Mouse (Mus musculus) lung, postnatal 0 days (tissue): ENCODE data around the gene Lrg1. TPM values are rescaled to one million over a fixed set of nuclear protein-coding genes. Genes with fewer than 3 reads are reported as not detected.
"Not testable (repeated sequence)": the region's sequence is repeated elsewhere in the genome, so short reads cannot be mapped to it uniquely, and the experiment has no call there.

ENCODE experiments used
- ATAC-seq: fragments of 200-750 bp; cut with Nextera tagmentation; 2 replicates; pipeline ENCODE4 v1.8.0; 2017; ENCODE audit warnings: moderate library complexity
- DNase-seq: peaks from one replicate; pipeline ENCODE4 v3.0.0-alpha.2; 2016; ENCODE audit warnings: low spot score
- H3K27ac ChIP-seq: fragments of 300-500 bp; sonication (generic); 2 replicates; pipeline ENCODE4 v1.5.1; 2014; ENCODE audit warnings: antibody characterized with exemption, mild to moderate bottlenecking, low read length, mixed read lengths
- H3K27me3 ChIP-seq: fragments of 300-500 bp; sonication (generic); replicated peaks from 2 replicates; pipeline ENCODE4 v1.6.1; 2014; ENCODE audit warnings: low read length, mixed read lengths; ENCODE audit not compliant: insufficient read depth
- H3K36me3 ChIP-seq: fragments of 300-500 bp; sonication (generic); 2 replicates; pipeline ENCODE4 v1.6.1; 2014; ENCODE audit warnings: low read length, mixed read lengths; ENCODE audit not compliant: insufficient read depth
- H3K4me1 ChIP-seq: fragments of 300-500 bp; sonication (generic); 2 replicates; pipeline ENCODE4 v1.6.1; 2014; ENCODE audit warnings: antibody characterized with exemption, low read depth, low read length, mixed read lengths; ENCODE audit not compliant: insufficient read depth
- H3K4me2 ChIP-seq: fragments of 300-500 bp; sonication (generic); replicated peaks from 2 replicates; pipeline ENCODE4 v1.6.1; 2014; ENCODE audit warnings: low read depth, mild to moderate bottlenecking, low read length, moderate library complexity, mixed read lengths
- H3K4me3 ChIP-seq: fragments of 300-500 bp; sonication (generic); 2 replicates; pipeline ENCODE4 v1.5.1; 2014; ENCODE audit warnings: low read depth, low read length
- H3K9ac ChIP-seq: fragments of 300-500 bp; sonication (generic); replicated peaks from 2 replicates; pipeline ENCODE4 v1.6.1; 2014; ENCODE audit warnings: low read depth, mild to moderate bottlenecking
- H3K9me3 ChIP-seq: fragments of 300-500 bp; sonication (generic); 2 replicates; pipeline ENCODE4 v1.6.1; 2016; ENCODE audit warnings: low read length, mixed read lengths
- CTCF ChIP-seq: IDR thresholded peaks from 2 replicates; pipeline ENCODE4 v1.5.1; 2016; ENCODE audit warnings: antibody characterized with exemption, mild to moderate bottlenecking
- EP300 ChIP-seq: IDR thresholded peaks from 2 replicates; pipeline ENCODE4 v1.6.1; 2016; ENCODE audit warnings: antibody characterized with exemption, mild to moderate bottlenecking, control low read depth
- WGBS: fragments of 180-500 bp; shearing (Covaris S2); extraction: QIAGEN DNeasy Blood & Tissue Kit; methylation state at CpG from one replicate; pipeline ENCODE4 v1.1.7; 2014; 5-methylcytosine and 5-hydroxymethylcytosine counted together
- polyA plus RNA-seq: library from polyadenylated mRNA; unstranded; fragments of >200 nt; fragmentation: Nextera tagmentation; extraction: Ambion mirVana; gene quantifications from 2 replicates; pipeline ENCODE4 v1.2.1, GENCODE M21; 2015

Gene Lrg1
- polyA plus RNA-seq, 1 experiment from 2014 or later = 36.3 TPM

- Histone ChIP-seq H3K4me3 (no peak overlapping the region), H3K4me2 (no peak overlapping the region), H3K27me3 (no peaks in the 10 kb centered on the region), H3K27ac (no peak overlapping the region), H3K9me3 (no peaks in the 10 kb centered on the region), H3K9ac (no peak overlapping the region), H3K4me1 (no peaks in the 10 kb centered on the region), H3K36me3 (peaks cover 17% of the 10 kb centered on the region; the same call in 1 of the 2 replicates)
- 92% methylated on average over 1 of the region's 1 CpGs for WGBS
- DNase-seq = no peak
- TF ChIP-seq EP300 = no peak
- no peak for TF ChIP-seq CTCF
- ATAC-seq = no peak
Observed at GRCm38 (mm10) chr17:56092312-56092711, 29.5 kb downstream of the Lrg1 start.

DNA sequence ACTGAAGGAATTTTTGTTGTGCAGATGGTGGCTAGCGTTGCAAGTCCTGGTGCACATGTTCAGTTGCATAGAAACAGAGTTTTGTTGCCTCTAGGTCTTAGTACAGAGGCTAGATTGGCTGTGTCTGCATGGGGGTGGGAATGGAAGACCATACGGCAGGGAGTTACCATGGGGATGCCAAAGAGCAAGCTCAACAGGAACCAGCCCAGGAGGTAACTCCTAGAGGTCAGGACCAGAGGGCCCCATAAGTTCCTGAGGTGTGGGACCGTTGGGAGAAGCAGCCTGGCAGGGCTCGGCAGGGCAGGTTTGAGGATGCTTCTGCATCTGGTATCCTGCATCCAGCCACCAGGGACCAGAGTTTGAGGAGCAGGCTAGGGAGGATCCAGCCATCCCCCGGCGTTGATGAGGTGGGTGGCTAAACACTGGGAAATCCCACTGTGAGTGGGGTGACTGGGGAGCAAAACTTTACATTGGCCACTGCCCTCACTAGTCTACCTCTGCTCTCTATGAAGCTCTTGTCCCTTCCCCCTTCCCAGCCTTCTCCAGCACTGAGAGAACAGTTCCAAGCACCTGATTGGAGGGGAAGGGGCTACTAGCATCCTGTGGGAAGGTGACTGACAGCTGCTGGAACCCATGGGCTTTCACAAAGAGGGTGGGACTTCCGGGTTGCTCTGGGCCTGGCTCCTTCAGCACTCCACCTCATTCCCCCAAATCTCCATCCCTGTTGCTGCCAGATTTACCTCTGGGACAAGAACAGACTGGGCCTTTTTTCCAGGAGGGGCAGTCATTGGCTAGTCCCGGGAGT lies 40.8 kb downstream of the Lrg1 start:
- Histone ChIP-seq H3K4me3 (no peak overlapping the region), H3K4me1 (peaks cover 15% of the 10 kb centered on the region; the same call in 1 of the 2 replicates), H3K4me2 (peak overlapping the region; percentile 90), H3K9me3 (no peaks in the 10 kb centered on the region), H3K27me3 (no peaks in the 10 kb centered on the region), H3K27ac (no peak overlapping the region), H3K9ac (no peak overlapping the region; the same call in 1 of the 2 replicates), H3K36me3 (peaks cover 7% of the 10 kb centered on the region; the same call in 1 of the 2 replicates)
- ATAC-seq (no peak), DNase-seq (peak; percentile 72)
- 9% methylated on average over 8 of the region's 8 CpGs for WGBS
- no peak for TF ChIP-seq CTCF
- no peak for TF ChIP-seq EP300

DNA sequence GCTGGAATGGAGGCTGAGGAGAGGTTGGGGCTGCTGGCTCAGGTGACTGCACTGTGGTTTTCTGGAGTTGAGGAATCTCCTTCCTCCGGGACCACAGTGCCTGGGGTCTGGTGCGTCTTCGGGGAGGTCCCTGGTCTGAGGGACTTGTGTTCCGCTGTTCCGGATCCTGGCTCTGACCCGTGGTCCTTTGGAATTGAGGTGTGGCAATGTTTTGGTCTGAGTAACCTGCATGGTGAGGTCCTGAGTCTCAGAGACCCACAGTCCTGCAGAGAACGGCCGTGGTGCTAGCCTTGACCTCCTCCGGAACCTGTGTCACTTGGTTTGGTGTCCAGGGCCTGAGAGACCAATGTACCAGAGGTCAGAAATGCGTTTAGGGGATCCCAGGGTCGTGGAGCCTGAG lies 41.9 kb downstream of the Lrg1 start:
- Histone ChIP-seq H3K9ac (peak overlapping the region; percentile 84), H3K27ac (peak overlapping the region; percentile 84), H3K4me3 (peak overlapping the region; percentile 83), H3K36me3 (peaks cover 7% of the 10 kb centered on the region; the same call in 1 of the 2 replicates), H3K4me2 (peak overlapping the region; percentile 90), H3K4me1 (peaks cover 21% of the 10 kb centered on the region; the same call in 1 of the 2 replicates), H3K27me3 (no peaks in the 10 kb centered on the region), H3K9me3 (no peaks in the 10 kb centered on the region)
- TF ChIP-seq CTCF (no peak), EP300 (no peak)
- ATAC-seq (no peak), DNase-seq (peak; percentile 56)
- 1% methylated on average over 10 of the region's 11 CpGs for WGBS

DNA sequence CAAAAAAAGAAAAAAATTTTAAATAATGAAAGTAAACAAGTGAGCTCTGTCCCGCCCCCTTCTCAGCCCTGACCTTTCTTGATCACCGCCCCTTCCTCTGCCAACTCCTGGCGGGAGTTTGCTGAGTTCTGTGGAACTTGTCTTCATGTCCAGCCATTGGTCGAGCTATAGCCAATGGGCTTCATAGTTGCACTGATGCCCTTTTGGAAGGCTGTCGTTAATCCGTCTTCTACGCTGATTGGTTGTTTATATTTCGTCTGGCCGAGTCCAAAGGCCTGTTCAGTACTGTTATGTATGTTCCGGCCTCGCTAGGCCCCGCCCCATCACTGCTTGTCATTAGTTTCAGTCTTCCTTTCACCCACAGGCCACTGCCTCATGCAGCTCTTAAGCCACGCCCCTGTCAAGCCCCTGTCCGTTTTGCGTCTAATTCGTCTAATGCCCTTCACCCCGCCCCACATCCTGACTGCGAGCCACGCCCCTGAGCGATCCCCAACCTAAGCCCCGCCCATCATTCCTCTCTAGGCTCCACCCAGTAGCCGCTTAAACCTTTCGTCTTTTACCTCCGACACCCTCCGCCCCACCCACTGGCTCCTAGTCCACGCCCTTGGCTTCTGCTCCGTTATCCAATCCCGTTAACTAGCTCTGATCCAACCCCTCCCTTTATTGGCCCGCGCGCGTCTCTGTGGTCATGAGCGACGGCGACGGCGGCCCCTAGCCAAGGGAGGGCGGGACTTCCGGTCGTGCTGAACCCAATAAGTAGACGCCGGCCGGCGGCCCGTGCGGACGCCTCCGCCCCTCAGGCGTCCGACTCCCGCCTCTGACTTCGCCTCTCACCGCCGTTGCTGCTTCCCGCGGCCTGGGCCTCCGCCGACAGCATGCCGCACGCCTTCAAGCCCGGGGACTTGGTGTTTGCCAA lies 42.7 kb downstream of the Lrg1 start, which contains the start of gene Hdgfl2:
Hdgfl2 (plus strand) TSS at position 755 of the 916 bp plus-strand sequence.
- Histone ChIP-seq H3K9ac (peak within 1 kb of the TSS; percentile 84), H3K4me1 (peaks cover 24% of the 10 kb centered on the region; the same call in 1 of the 2 replicates), H3K4me3 (peak within 1 kb of the TSS; percentile 83), H3K27ac (peak within 1 kb of the TSS; percentile 84), H3K4me2 (peak within 1 kb of the TSS; percentile 90), H3K36me3 (peaks cover 3% of the 10 kb centered on the region; the same call in 1 of the 2 replicates), H3K27me3 (no peaks in the 10 kb centered on the region), H3K9me3 (no peaks in the 10 kb centered on the region)
- under 1% methylated on average over 61 of the region's 61 CpGs for WGBS
- peak; percentile 64 for TF ChIP-seq EP300
- TF ChIP-seq CTCF = no peak
- ATAC-seq (peak; percentile 91), DNase-seq (peak; percentile 100)

- not testable (repeated sequence) for H3K27me3 ChIP-seq, H3K4me2 ChIP-seq, ATAC-seq, H3K4me3 ChIP-seq, H3K9ac ChIP-seq, H3K36me3 ChIP-seq, H3K9me3 ChIP-seq
- WGBS = 66% methylated on average over 9 of the region's 9 CpGs
- peak; percentile 22 for DNase-seq
- Histone ChIP-seq H3K4me1 (peaks cover 27% of the 10 kb centered on the region; the same call in 1 of the 2 replicates), H3K27ac (peak overlapping the region; percentile 71; the same call in 1 of the 2 replicates)
Observed at GRCm38 (mm10) chr17:56078361-56078760, 43.4 kb downstream of the Lrg1 start.

- H3K27ac ChIP-seq = no peak overlapping the region
- DNase-seq = no peak
- no peak overlapping the region for H3K4me3 ChIP-seq
- no peak for ATAC-seq
- H3K9me3 ChIP-seq = no peaks in the 10 kb centered on the region
- H3K4me2 ChIP-seq = no peak overlapping the region
- H3K27me3 ChIP-seq = no peaks in the 10 kb centered on the region
- no peaks in the 10 kb centered on the region; the same call in 1 of the 2 replicates for H3K36me3 ChIP-seq
- WGBS = 87% methylated on average over 5 of the region's 5 CpGs
- TF ChIP-seq CTCF (0 out of 2 replicates have a peak, but pooled peaks have one; percentile 1), EP300 (no peak)
- H3K4me1 ChIP-seq = peaks cover 27% of the 10 kb centered on the region; the same call in 1 of the 2 replicates
- no peak overlapping the region for H3K9ac ChIP-seq
Observed at GRCm38 (mm10) chr17:56077523-56077922, 44.3 kb downstream of the Lrg1 start.
